Mouse (Mus musculus) heart, postnatal 0 days (tissue): Measurements from ENCODE around the gene Zbtb41. TPM values are rescaled to one million over a fixed set of nuclear protein-coding genes. Genes with fewer than 3 reads are reported as not detected.

ENCODE experiments used
- ATAC-seq: fragments of 200-750 bp; cut with Nextera tagmentation; 2 replicates; pipeline ENCODE4 v1.8.0; 2017; ENCODE audit warnings: low read depth, moderate number of reproducible peaks, moderate library complexity; ENCODE audit not compliant: insufficient read depth
- DNase-seq: peaks from one replicate; pipeline ENCODE4 v3.0.0-alpha.2; 2016; ENCODE audit warnings: low spot score
- H3K27ac ChIP-seq: fragments of 300-500 bp; sonication (generic); 2 replicates; pipeline ENCODE4 v1.5.1; 2014; ENCODE audit warnings: low read depth, mild to moderate bottlenecking
- H3K27me3 ChIP-seq: fragments of 300-500 bp; sonication (generic); 2 replicates; pipeline ENCODE4 v1.6.1; 2014; ENCODE audit warnings: low read length, mixed read lengths; ENCODE audit not compliant: control insufficient read depth, insufficient read depth
- H3K36me3 ChIP-seq: fragments of 300-500 bp; sonication (generic); replicated peaks from 2 replicates; pipeline ENCODE4 v1.6.1; 2014; ENCODE audit warnings: low read length, mixed read lengths; ENCODE audit not compliant: control insufficient read depth, insufficient read depth
- H3K4me1 ChIP-seq: fragments of 300-500 bp; sonication (generic); 2 replicates; pipeline ENCODE4 v1.6.1; 2014; ENCODE audit warnings: antibody characterized with exemption; ENCODE audit not compliant: control insufficient read depth, insufficient read depth
- H3K4me2 ChIP-seq: fragments of 300-500 bp; sonication (generic); 2 replicates; pipeline ENCODE4 v1.6.1; 2014; ENCODE audit warnings: low read depth, mild to moderate bottlenecking, low read length, moderate library complexity
- H3K4me3 ChIP-seq: fragments of 300-500 bp; sonication (generic); 2 replicates; pipeline ENCODE4 v1.5.1; 2014; ENCODE audit warnings: low read depth, low read length
- H3K9ac ChIP-seq: fragments of 300-500 bp; sonication (generic); replicated peaks from 2 replicates; pipeline ENCODE4 v1.6.1; 2014; ENCODE audit warnings: low read depth, low read length, mixed read lengths
- H3K9me3 ChIP-seq: fragments of 300-500 bp; sonication (generic); replicated peaks from 2 replicates; pipeline ENCODE4 v1.6.1; 2016; ENCODE audit warnings: low read length; ENCODE audit not compliant: control insufficient read depth
- EP300 ChIP-seq: IDR thresholded peaks from 2 replicates; pipeline ENCODE4 v1.6.1; 2016; ENCODE audit warnings: antibody characterized with exemption, low read depth
- WGBS: fragments of 180-500 bp; shearing (Covaris S2); extraction: QIAGEN DNeasy Blood & Tissue Kit; methylation state at CpG from one replicate; pipeline ENCODE4 v1.1.7; 2014; 5-methylcytosine and 5-hydroxymethylcytosine counted together
- polyA plus RNA-seq: library from polyadenylated mRNA; unstranded; fragments of >200 nt; fragmentation: Nextera tagmentation; extraction: Ambion mirVana; gene quantifications from 2 replicates; pipeline ENCODE4 v1.2.1, GENCODE M21; 2015
- total RNA-seq: library from RNA; depleted of rRNA; stranded (reverse); fragments of >200 nt; gene quantifications from 2 replicates; pipeline ENCODE4 v1.2.3, GENCODE M21; 2014; ENCODE audit warnings: low replicate concordance; rRNA removed

Gene Zbtb41
- total and polyA plus RNA-seq, 2 experiments from 2014 or later: 4.5 to 9.2 TPM

GRCm38 (mm10) chr1:139501258-139501752 lies 79.2 kb downstream of the Zbtb41 start, which contains the start of gene F13b:
Gene F13b, plus strand, starts transcription at chr1:139501702.
- Histone ChIP-seq H3K4me3 (no peak within 1 kb of the TSS), H3K27ac (no peak within 1 kb of the TSS), H3K9ac (no peak within 1 kb of the TSS), H3K4me2 (no peak within 1 kb of the TSS), H3K9me3 (no peaks in the 10 kb centered on the region), H3K4me1 (no peaks in the 10 kb centered on the region), H3K27me3 (no peaks in the 10 kb centered on the region), H3K36me3 (no peaks in the 10 kb centered on the region; the same call in 1 of the 2 replicates)
- no peak for ATAC-seq
- 78% methylated on average over 3 of the region's 3 CpGs for WGBS
- no peak for TF ChIP-seq EP300
- DNase-seq: no peak

Other genes with a start within 250 kb of the Zbtb41 start
- gene Crb1, start 45.2 kb upstream of the Zbtb41 start, total RNA-seq: 0.38 TPM in 1 of 2 replicates, not detected in the other
- 0.12 and 0.16 TPM in 2 replicates for gene Crb1, start 45.2 kb upstream of the Zbtb41 start, polyA plus RNA-seq
- gene Aspm, start 32.5 kb downstream of the Zbtb41 start, total RNA-seq: 13.6 and 15.1 TPM in 2 replicates
- gene Aspm, start 32.5 kb downstream of the Zbtb41 start, polyA plus RNA-seq: 3.1 and 3.8 TPM in 2 replicates
- gene F13b, start 79.4 kb downstream of the Zbtb41 start, total RNA-seq: not detected in 2 replicates
- gene F13b, start 79.4 kb downstream of the Zbtb41 start, polyA plus RNA-seq: not detected in 2 replicates
- not detected in 2 replicates for gene Cfhr1, start 138.0 kb downstream of the Zbtb41 start, total RNA-seq
- not detected in 2 replicates for gene Cfhr1, start 138.0 kb downstream of the Zbtb41 start, polyA plus RNA-seq